Mouse (Mus musculus) forebrain, embryonic 15.5 days (tissue): Measurements from ENCODE around the gene A630023A22Rik. TPM values are rescaled to one million over a fixed set of nuclear protein-coding genes. Genes with fewer than 3 reads are reported as not detected.

Source experiments
- ATAC-seq: fragments of 200-750 bp; cut with Nextera tagmentation; replicated peaks from 2 replicates; pipeline ENCODE4 v1.8.0; 2017; ENCODE audit warnings: mild to moderate bottlenecking, moderate TSS enrichment, moderate library complexity
- H3K27ac ChIP-seq: fragments of 300-500 bp; sonication (generic); replicated peaks from 2 replicates; pipeline ENCODE4 v1.5.1; 2015; ENCODE audit warnings: mild to moderate bottlenecking, inconsistent platforms
- H3K27me3 ChIP-seq: fragments of 300-500 bp; sonication (generic); 2 replicates; pipeline ENCODE4 v1.6.1; 2015; ENCODE audit warnings: inconsistent platforms
- H3K36me3 ChIP-seq: fragments of 300-500 bp; sonication (generic); 2 replicates; pipeline ENCODE4 v1.6.1; 2015; ENCODE audit warnings: mild to moderate bottlenecking, inconsistent platforms
- H3K4me1 ChIP-seq: fragments of 300-500 bp; sonication (generic); 2 replicates; pipeline ENCODE4 v1.6.1; 2015; ENCODE audit warnings: inconsistent platforms
- H3K4me2 ChIP-seq: fragments of 300-500 bp; sonication (generic); replicated peaks from 2 replicates; pipeline ENCODE4 v1.6.1; 2015; ENCODE audit warnings: mild to moderate bottlenecking, inconsistent platforms
- H3K4me3 ChIP-seq: fragments of 300-500 bp; sonication (generic); 2 replicates; pipeline ENCODE4 v1.5.1; 2015; ENCODE audit warnings: mild to moderate bottlenecking, inconsistent platforms
- H3K9ac ChIP-seq: fragments of 300-500 bp; sonication (generic); replicated peaks from 2 replicates; pipeline ENCODE4 v1.6.1; 2015; ENCODE audit warnings: mild to moderate bottlenecking, inconsistent platforms
- H3K9me3 ChIP-seq: fragments of 300-500 bp; sonication (generic); 2 replicates; pipeline ENCODE4 v1.6.1; 2016; ENCODE audit warnings: inconsistent platforms
- WGBS: fragments of 180-500 bp; shearing (Covaris S2); methylation state at CpG from one replicate; pipeline ENCODE4 v1.1.7; 2015; ENCODE audit warnings: mixed read lengths; 5-methylcytosine and 5-hydroxymethylcytosine counted together
- polyA plus RNA-seq: library from polyadenylated mRNA; unstranded; fragments of >200 nt; fragmentation: Nextera tagmentation; extraction: Ambion mirVana; gene quantifications from 2 replicates; pipeline ENCODE4 v1.2.1, GENCODE M21; 2015

The A630023A22Rik gene
- not detected in 2 replicates for polyA plus RNA-seq

- no peak within 1 kb of the TSS for H3K4me3 ChIP-seq
- H3K4me2 ChIP-seq: no peak within 1 kb of the TSS
- no peaks in the 10 kb centered on the region for H3K27me3 ChIP-seq
- no peak within 1 kb of the TSS for H3K27ac ChIP-seq
- no peaks in the 10 kb centered on the region for H3K36me3 ChIP-seq
- no peak within 1 kb of the TSS for H3K9ac ChIP-seq
- no peaks in the 10 kb centered on the region for H3K4me1 ChIP-seq
- no peak for ATAC-seq
- WGBS: 79% methylated on average over 5 of the region's 5 CpGs
- no peaks in the 10 kb centered on the region for H3K9me3 ChIP-seq
These were observed at the start of gene A630023A22Rik for GRCm38 (mm10) chr14:34102601-34103000. Gene A630023A22Rik (minus strand): TSS chr14:34102754.

DNA sequence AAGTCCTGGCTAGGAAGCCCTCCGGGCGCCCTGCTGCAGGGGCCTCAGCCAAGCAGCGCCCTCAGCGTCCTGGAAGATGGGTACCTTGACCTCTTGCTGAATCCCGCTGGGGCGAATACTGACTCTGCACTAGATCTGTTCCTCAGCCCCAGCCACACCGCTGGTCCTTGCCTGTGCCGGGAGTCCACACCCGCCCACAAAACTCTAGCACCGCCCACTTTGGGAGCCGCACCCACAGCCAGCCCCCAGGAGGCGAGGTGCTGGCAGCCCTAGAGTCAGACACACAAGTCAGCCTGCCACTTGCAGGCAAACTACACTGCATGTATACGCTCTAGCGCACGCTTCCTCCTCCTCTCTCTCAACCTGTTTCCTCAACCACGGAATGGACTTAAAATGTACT, 49.8 kb upstream of the A630023A22Rik start, which contains the start of gene Npy4r:
Npy4r (minus strand) TSS at position 148 of the 400 bp plus-strand sequence.
- H3K4me2 ChIP-seq: no peak within 1 kb of the TSS
- H3K4me1 ChIP-seq: no peaks in the 10 kb centered on the region
- H3K36me3 ChIP-seq: no peaks in the 10 kb centered on the region
- peaks cover 6% of the 10 kb centered on the region; the same call in 1 of the 2 replicates for H3K27me3 ChIP-seq
- H3K9me3 ChIP-seq: no peaks in the 10 kb centered on the region
- ATAC-seq: peak; percentile 44
- no peak within 1 kb of the TSS for H3K9ac ChIP-seq
- H3K27ac ChIP-seq: no peak within 1 kb of the TSS
- H3K4me3 ChIP-seq: no peak within 1 kb of the TSS
- WGBS: 25% methylated on average over 16 of the region's 16 CpGs

- Histone ChIP-seq H3K36me3 (no peaks in the 10 kb centered on the region), H3K27me3 (peaks cover 16% of the 10 kb centered on the region), H3K9me3 (no peaks in the 10 kb centered on the region), H3K4me1 (no peaks in the 10 kb centered on the region), H3K4me3 (no peak overlapping the region), H3K4me2 (no peak overlapping the region), H3K27ac (no peak overlapping the region), H3K9ac (no peak overlapping the region)
- 93% methylated on average over 10 of the region's 10 CpGs for WGBS
- no peak for ATAC-seq
These were observed 40.4 kb upstream of the A630023A22Rik start for GRCm38 (mm10) chr14:34142915-34143314.

DNA sequence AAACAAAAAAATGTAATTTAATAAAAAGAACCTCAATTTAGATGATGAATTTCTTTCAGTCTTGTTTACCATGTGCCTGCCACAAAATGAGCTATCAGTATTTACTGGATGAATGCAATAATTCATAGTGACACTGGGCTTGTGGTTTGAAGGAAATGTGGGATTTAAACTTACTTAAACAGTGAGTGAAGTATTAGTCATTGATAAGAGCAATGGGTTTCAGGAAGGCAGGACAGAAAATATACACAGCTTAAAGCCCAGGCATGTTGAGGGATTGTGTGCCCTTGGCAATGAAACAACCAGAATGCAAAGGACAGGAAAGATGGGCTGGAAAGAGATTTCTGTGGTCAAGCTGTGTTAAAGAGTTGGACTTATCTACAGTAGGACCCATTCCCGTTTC, 39.8 kb upstream of the A630023A22Rik start:
- Histone ChIP-seq H3K9ac (no peak overlapping the region), H3K4me3 (no peak overlapping the region), H3K36me3 (no peaks in the 10 kb centered on the region), H3K4me1 (no peaks in the 10 kb centered on the region), H3K9me3 (no peaks in the 10 kb centered on the region), H3K27me3 (peaks cover 19% of the 10 kb centered on the region), H3K4me2 (no peak overlapping the region), H3K27ac (no peak overlapping the region)
- no peak for ATAC-seq
- WGBS: 90% methylated on average over 1 of the region's 1 CpGs

DNA sequence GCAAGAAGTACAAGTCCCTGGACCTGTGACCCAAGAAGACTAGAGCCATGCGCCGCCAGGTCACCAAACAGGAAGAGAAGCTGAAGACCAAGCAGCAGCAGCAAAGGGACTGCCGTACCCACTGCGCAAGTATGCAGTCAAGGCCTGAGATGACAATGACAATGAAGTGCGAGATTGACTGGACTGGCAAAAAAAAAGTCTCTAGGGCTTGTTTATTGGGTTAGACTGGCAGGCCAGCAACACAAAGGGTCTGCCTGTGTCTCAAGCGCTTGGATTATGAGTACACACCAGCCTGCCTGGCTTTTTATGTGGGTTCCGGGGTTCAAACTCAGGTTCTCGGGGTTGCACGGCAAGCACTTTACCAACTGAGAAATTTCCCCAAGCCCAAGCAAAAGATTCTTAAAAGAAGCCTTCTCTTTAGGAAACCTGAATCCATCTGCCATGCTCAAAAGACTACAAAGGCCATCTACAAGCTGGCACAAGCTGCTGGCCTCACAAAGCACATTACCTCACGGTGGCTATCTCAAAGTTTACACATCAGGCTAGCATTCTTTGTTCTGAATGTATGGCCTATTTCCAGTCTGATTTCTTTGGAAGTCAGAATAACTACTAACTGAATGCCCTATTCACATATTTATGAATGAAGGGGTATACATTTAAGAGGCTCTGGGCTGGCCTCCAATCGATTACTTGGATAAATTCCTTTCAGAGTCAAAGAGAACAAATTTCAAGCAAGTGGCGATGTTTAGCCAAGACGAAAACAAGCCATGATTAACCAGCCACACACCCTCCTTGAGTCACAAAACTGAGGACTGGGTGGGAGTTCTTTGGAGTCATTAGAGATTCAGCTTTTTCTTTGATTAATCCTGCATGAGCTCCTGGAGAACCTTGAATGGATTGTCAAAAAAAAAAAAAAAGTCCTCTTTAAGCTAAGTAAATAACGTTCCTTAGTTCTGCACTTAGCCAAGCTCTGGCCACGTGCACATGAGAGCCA, 37.4 kb upstream of the A630023A22Rik start:
- Histone ChIP-seq H3K36me3 (no peaks in the 10 kb centered on the region), H3K9ac (no peak overlapping the region), H3K9me3 (no peaks in the 10 kb centered on the region), H3K4me2 (no peak overlapping the region), H3K27me3 (peaks cover 24% of the 10 kb centered on the region), H3K27ac (no peak overlapping the region), H3K4me1 (no peaks in the 10 kb centered on the region), H3K4me3 (no peak overlapping the region)
- 38% methylated on average over 15 of the region's 15 CpGs for WGBS
- ATAC-seq: peak; percentile 82

DNA sequence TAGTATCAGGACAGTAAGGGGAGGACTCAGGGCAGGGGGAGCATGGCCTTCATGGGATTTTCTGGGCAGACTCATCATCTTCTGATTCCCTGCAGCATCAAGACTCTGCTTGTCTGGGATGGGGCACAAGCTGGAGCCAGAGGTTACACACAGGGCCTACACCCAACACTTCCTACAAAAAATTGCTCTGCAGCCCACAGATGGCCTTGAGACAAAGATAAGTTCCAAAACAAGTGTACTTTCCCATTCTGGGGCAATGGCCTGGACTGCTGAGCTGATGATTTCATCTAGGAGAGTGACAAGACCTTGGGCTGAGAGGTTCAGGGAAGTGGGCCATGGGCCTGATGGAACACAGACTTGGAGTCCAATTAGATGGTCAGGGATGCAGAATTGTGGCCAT, 32.8 kb upstream of the A630023A22Rik start:
- Histone ChIP-seq H3K4me1 (no peaks in the 10 kb centered on the region), H3K9ac (no peak overlapping the region), H3K4me3 (no peak overlapping the region)

DNA sequence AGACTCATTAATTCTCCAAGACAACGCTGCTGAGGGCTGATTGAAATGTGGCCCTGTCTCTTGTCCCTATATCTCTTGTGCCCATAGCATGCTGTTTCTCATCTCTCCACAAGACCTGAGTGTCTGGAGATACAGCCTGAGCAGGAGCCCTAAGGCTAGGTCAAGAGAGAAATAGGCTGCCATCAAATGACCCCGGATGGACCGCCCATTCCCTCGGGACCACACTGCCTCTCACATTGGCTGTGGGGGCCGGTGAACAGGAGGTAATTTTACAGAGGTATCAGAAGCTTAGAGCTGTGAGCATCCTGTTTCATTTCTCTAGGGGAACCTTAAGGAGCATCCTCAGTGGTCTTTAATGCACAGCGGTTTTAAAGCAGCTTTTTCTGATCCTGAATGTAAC, 28.7 kb upstream of the A630023A22Rik start:
- Histone ChIP-seq H3K27me3 (0 out of 2 replicates have a peak, but pooled peaks cover 13% of the 10 kb centered on the region), H3K9me3 (no peaks in the 10 kb centered on the region), H3K4me2 (no peak overlapping the region), H3K4me1 (no peaks in the 10 kb centered on the region), H3K4me3 (no peak overlapping the region), H3K27ac (no peak overlapping the region), H3K9ac (no peak overlapping the region), H3K36me3 (no peaks in the 10 kb centered on the region)
- no peak for ATAC-seq
- 74% methylated on average over 6 of the region's 6 CpGs for WGBS

More for the DNA sequence above, 32.8 kb upstream of the A630023A22Rik start:
- Histone ChIP-seq H3K27me3 (0 out of 2 replicates have a peak, but pooled peaks cover 16% of the 10 kb centered on the region), H3K9me3 (no peaks in the 10 kb centered on the region), H3K36me3 (no peaks in the 10 kb centered on the region), H3K4me2 (no peak overlapping the region), H3K27ac (no peak overlapping the region)
- no peak for ATAC-seq

GRCm38 (mm10) chr14:34121691-34122090, 19.1 kb upstream of the A630023A22Rik start:
- H3K27me3 ChIP-seq: no peaks in the 10 kb centered on the region

GRCm38 (mm10) chr14:34120923-34121351, 18.4 kb upstream of the A630023A22Rik start:
- H3K9me3 ChIP-seq: no peaks in the 10 kb centered on the region
- H3K27ac ChIP-seq: no peak overlapping the region
- ATAC-seq: no peak
- WGBS: 93% methylated on average over 3 of the region's 3 CpGs
- no peaks in the 10 kb centered on the region for H3K36me3 ChIP-seq
- H3K4me3 ChIP-seq: no peak overlapping the region
- no peaks in the 10 kb centered on the region for H3K4me1 ChIP-seq
- no peak overlapping the region for H3K4me2 ChIP-seq
- H3K9ac ChIP-seq: no peak overlapping the region
- H3K27me3 ChIP-seq: no peaks in the 10 kb centered on the region

More at GRCm38 (mm10) chr14:34121691-34122090, 19.1 kb upstream of the A630023A22Rik start:
- Histone ChIP-seq H3K27ac (no peak overlapping the region), H3K36me3 (no peaks in the 10 kb centered on the region), H3K4me3 (no peak overlapping the region), H3K9ac (no peak overlapping the region), H3K4me1 (no peaks in the 10 kb centered on the region), H3K9me3 (no peaks in the 10 kb centered on the region), H3K4me2 (no peak overlapping the region)
- 97% methylated on average over 4 of the region's 4 CpGs for WGBS
- ATAC-seq: no peak

GRCm38 (mm10) chr14:34120016-34120910, 17.7 kb upstream of the A630023A22Rik start:
- H3K27ac ChIP-seq: no peak overlapping the region
- no peak overlapping the region for H3K9ac ChIP-seq
- no peaks in the 10 kb centered on the region for H3K27me3 ChIP-seq
- no peaks in the 10 kb centered on the region for H3K4me1 ChIP-seq
- H3K9me3 ChIP-seq: no peaks in the 10 kb centered on the region
- no peak overlapping the region for H3K4me2 ChIP-seq
- no peak overlapping the region for H3K4me3 ChIP-seq
- ATAC-seq: no peak
- 82% methylated on average over 12 of the region's 12 CpGs for WGBS
- no peaks in the 10 kb centered on the region for H3K36me3 ChIP-seq

- no peak overlapping the region for H3K4me2 ChIP-seq
- ATAC-seq: no peak
- 83% methylated on average over 7 of the region's 7 CpGs for WGBS
These were observed 16.6 kb upstream of the A630023A22Rik start for GRCm38 (mm10) chr14:34119046-34119723.

More at GRCm38 (mm10) chr14:34119046-34119723, 16.6 kb upstream of the A630023A22Rik start:
- Histone ChIP-seq H3K27me3 (no peaks in the 10 kb centered on the region), H3K9me3 (no peaks in the 10 kb centered on the region), H3K9ac (no peak overlapping the region), H3K4me1 (no peaks in the 10 kb centered on the region), H3K4me3 (no peak overlapping the region), H3K36me3 (no peaks in the 10 kb centered on the region), H3K27ac (no peak overlapping the region)
